Mouse (Mus musculus) cerebellum, adult 8-10 months (tissue): ENCODE results near the gene Bcat2.

Experiments
- DNase-seq: peaks from one replicate; pipeline ENCODE4 v3.0.0; 2022

Bcat2 gene

DNA sequence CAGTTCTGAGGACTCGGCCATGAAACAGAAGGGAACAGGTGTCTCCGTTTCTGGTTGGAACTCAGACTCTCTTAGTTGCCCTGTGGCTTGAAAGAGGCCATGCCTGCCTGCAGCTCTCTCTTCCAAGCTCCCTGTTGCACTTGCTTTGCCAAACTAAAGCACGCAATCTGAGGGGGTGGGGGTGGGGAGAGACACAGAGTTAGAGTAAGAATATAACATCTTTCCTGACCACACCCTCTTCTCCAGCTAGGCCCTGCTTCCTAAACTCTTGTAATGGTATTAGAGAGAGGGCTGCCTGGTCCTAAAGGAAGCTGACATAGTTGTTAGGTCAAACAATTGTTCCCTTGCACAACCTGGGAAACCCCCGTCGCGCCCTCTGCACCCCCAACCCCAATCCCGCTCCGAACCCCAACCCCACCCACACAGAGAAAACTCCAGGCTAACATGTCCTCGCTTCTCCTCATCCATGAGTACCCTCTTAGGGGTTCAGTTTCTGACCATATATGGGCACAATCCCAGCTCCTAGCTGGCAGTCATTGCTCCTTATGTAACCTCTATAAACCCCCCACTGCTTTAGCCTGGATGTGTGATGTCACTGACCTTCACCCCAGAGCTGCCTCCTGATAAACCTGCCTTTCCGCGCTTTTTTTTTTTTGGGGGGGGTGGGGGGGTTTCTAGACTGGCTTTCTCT lies 19.0 kb upstream of the Bcat2 start:
- DNase-seq = no peak

DNA sequence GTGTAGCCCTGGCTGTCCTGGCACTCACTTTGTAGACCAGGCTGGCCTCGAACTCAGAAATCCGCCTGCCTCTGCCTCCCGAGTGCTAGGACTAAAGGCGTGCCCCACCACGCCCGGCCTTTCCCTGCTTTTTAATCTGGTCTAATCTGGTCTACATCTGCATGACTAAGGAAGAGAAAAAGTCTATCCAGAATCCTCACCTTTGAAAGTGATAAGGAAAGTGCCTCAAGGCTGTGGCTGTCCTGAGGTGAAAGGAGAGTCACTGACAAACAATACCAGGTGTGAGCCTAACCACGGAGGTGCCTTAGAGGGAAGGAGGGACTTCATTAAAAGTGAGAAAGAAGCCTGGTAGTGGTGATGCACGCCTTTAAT lies 18.5 kb upstream of the Bcat2 start:
- DNase-seq = no peak

GRCm38 (mm10) chr7:45553519-45553918 lies 16.4 kb upstream of the Bcat2 start:
- DNase-seq = no peak

DNA sequence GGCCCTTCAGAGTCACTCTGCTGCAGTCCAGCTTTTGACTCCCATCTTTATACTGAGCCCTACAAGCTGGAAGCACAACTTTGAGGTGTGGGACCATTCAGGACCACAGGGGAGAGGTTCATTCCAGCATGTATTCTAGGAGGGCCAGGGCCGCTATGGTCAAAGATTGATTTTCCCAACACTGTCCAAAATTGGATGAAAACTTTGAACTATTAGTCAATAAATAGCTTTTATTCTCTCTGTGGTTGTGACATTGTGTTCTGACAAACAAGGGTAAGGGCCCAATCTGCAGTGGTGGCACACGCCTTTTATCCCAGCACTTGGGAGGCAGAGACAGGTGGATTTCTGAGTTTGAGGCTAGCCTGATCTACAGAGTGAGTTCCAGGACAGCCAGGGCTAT lies 16.0 kb upstream of the Bcat2 start:
- DNase-seq = no peak

GRCm38 (mm10) chr7:45554744-45555143 lies 15.2 kb upstream of the Bcat2 start, which contains the start of gene Hsd17b14:
TSS of gene Hsd17b14 (plus strand) at chr7:45554893.
- no peak for DNase-seq

GRCm38 (mm10) chr7:45555787-45556186 lies 14.2 kb upstream of the Bcat2 start:
- DNase-seq = peak; percentile 81

DNA sequence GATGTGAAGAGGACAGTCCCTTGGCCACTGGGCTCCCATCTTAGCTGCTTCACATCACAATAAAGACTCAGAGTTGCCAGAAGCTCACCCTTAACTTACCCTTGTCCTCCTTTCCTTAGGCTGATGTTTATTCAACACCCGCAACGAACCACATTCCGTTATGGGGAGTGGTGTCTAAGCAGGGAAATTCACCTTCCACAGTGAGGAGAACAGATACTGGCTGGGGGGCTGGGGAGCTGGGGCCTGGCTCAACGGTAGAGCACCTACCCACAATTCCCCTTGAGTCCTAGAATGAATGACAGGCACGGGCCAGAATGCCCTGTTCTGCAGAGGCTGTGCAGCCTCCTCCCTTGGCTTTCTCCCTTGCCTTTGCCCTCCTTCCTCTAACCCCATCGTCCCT lies 11.0 kb upstream of the Bcat2 start:
- DNase-seq = no peak

- no peak for DNase-seq
These were observed 9.7 kb upstream of the Bcat2 start for GRCm38 (mm10) chr7:45560241-45560640.

GRCm38 (mm10) chr7:45560843-45561623 lies 8.9 kb upstream of the Bcat2 start:
- peak; percentile 79 for DNase-seq

GRCm38 (mm10) chr7:45561624-45562520 lies 8.1 kb upstream of the Bcat2 start:
- no peak for DNase-seq

DNA sequence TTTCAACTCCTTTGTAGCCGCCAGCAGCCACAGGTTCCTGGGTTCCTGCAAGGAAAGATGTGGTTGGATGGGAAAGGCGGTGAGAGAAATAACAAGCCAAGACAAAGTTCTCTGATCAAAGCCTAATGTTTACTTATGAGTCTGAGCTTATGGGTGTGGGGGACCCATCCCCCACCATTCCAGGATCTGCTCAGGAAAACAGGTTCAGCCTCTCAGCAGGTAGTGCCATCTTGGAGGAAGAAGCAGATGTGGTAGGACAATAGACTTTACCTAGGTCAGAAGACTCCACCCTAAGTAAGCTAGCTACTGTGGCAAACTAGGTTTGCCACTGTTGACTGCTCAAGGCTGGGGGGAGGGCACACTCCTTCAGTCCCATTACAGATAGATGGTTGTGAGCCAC lies 5.1 kb upstream of the Bcat2 start:
- DNase-seq = no peak

DNA sequence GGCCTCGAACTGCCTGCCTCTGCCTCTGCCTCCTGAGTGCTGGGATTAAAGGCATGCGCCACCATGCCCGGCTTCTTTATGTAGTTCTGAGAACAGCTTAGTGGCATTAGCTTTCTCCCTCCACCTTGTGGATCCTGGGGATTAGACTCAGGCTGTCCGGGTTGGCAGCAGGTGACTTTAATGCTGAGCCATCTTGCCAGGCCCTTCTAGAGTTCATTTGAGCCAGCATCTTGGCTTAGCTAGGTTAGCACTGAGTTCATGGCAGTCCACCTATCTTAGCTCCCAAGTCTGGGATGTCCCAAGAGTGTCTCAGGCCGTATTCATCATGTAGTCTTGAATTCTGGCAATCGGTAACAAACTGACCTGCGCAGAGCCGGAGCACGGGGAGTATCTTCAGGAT lies 4.5 kb upstream of the Bcat2 start:
- no peak for DNase-seq

DNA sequence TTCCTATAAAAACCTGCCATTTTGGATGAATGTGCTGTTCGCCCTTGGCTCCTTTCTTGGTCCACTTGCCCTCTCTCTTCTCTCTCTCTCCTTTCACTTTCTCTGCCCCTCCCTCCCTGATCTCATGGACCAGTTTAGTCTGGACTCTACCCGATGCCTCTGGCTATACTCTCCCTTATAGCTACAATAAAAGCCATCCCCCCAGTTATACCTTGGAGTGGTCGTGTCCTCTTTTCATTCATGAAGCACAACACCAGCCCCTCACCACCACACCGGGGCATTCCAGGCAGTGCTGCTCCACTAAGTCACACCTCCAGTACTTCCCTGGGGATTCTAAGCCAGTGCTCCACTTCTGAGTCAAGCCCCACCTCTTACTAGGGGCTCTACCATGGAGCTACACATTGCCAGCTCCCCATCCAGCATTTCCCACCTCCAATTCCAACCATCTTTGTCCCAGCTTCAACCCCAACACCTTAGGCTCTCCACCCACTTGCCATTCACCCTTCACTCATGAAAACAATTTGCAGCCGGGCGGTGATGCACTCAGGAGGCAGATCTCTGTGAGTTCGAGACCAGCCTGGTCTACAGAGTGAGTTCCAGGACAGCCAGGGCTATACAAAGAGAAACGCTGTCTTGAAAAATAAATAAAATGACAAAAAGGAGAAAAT lies 2.7 kb upstream of the Bcat2 start:
- DNase-seq = no peak

DNA sequence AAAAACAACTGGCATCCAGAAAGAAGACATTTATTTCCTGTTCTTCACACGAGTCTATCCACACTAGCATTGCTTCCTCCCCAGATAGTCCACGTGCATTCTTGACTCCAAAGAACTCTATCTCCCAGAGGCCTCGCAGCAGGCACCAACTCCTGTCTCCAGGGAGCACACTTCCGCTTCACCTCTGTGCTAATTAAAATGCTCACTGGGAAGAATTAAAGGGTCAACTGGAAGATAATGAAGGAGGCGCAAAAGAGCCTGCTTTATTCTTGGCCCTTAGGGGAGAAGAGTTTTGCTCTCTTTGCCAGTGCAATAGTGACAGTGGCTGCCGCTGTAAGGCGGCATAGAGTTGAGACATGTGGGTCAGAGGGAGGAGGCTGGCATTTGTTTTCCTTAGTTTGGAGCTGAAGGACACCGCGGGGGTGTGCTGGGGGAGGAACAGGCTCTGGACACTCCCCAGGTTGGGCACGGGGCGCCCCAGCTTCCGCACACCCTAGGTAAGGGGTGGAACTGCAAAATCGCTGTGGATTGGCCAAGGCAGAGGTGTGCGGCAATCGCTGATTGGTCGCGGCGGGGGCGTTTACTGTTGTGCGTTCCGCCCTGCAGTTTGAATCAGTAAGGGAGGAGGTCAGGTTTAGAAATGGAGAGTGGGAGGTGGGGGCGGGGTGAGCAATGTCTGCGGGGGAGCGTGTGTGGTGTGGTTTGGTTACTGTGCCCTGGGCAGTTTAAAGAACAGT lies 2.0 kb upstream of the Bcat2 start:
- DNase-seq = peak; percentile 87

DNA sequence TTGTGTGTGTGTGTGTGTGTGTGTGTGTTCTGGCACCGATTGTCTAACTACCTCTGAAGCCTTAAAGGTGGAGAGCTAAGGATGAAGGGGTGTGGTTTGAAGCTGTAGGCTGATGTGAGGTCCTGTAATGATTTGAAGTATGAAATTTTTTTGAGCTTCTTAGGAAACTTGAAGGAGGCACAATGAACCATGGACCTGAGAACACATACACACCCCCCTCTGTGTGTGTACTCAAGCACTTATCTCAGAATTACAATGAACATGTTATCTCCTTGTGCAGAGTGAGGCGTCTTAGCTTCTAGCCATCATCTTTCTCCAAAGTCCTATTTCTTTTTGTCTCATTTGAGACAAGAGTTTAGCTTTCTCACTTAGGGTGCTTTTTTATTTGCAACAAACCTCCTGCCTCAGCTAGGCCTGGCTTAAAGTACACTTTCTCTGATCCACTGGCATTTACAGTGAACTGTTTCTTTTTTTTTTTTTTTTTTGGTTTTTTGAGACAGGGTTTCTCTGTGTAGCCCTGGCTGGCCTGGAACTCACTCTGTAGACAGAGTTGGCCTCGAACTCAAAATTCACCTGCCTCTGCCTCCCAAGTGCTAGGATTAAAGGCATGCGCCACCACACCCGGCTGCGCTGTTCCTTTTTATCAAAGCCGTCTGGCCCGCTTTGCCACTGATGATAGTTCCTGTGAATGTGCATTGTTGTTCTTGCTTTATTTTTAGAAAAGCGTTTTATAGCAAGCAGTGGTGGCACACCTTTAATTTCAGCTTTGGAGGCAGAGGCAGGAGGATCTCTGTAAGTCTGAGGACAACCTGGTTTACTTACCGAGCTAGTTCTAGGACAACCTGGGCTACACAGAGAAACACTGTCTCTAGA lies 1.1 kb upstream of the Bcat2 start:
- DNase-seq = no peak

- no peak for DNase-seq
These were observed 2.0 kb downstream of the Bcat2 start for GRCm38 (mm10) chr7:45571966-45572365.

DNA sequence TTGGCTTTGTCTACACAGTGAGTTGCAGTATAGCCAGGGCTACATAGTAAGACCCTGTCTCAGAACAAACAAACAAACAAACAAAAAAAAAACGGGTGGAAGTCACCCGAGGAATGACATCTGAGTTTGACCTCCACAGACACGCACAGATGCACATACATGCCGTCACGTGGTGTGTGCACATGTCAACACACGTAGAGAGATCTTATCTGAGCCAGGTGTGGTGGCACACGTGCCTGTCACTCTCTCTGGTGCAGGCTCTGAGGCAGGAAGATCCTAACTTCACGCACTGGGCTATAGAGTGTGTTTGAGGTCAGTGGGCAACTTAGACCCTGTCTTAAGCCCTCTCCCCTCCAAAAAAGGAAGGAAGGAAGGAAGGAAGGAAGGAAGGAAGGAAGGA lies 4.0 kb downstream of the Bcat2 start:
- no peak for DNase-seq

DNA sequence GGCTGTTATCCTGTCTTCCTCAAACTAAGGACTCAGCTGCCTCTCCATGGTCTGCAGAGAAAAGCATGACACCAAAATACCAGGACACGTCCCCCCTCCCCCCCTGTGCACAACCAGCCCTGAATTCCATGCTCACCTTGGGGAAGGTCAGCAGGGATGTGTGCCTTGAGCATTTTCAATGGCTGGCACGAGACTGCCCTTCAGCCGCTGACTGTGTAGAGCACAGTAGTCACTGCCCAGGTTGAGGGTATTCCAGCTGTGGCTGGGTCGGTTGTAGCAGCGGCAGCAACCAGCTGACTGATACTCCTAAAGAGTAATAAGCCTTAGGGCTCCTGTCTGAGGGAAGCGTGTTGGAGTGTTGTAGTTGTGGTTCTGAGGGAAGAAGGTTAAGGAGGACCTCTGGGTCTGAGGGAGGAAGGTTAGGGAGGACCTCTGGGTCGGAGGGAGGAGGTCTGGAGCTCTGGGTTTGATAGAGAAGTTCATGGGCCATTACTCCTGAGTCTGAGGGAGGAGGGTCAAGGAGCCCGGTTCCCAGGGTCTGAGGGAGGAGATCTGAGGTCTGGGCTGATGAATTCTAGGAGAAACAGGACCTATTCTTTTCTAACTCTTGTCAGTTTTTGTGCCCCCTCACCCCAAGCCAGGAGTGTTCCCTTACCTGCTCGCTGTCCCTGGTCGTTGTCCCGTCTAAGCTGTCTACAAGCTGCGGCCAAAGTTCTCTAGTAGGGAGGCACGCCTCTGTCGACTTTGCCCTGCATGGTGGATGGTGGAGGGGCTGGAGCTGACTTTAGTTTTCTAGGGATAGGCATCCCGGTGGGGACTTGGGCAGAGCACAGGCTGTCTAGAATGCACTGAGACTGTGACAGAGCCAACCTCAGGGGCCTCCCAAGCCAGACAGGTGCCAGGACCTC lies 4.8 kb downstream of the Bcat2 start:
- no peak for DNase-seq

- DNase-seq = no peak
These were observed 16.0 kb downstream of the Bcat2 start for GRCm38 (mm10) chr7:45585923-45586322.
